14 mouse cellular contexts compared by ENCODE assay signal in the genomic region with DNA sequence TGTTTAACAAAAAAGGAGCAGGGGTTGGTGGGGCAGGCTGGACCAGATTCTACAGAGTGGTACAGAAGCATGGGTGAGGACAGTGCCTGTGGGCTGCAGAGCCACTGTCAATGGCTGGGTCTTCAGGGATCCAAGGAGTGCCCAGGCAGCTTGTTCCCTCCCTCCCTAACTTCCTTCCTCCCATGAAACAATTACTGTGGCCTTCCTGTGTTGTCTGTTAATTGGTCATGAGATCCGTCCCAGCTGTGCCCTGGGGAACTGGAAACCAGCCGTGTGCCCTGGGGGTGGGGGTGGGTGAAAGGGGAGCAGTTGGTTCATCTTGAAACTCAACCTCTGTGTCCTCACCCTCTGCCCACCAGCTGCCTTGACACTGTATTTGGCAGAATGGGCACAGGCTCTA.
DNase-seq lines count a peak whose midpoint lies in the region; ATAC-seq and TF ChIP-seq lines count a peak whose summit lies in the region.
"Had no signal": no experiment of that assay in that cellular context is flagged by ENCODE, and none has a peak within 500 bp of the region (broad histone marks: within the 10 kb centered on the region; RNA-seq: fewer than 3 reads in every experiment).

No protein-coding gene starts in this region.

- no peaks in the 10 kb centered on the region for H3K9me3 ChIP-seq in intestine, embryonic 15.5 days
- H3K9me3 ChIP-seq in intestine, postnatal 0 days (ENCODE audit: control insufficient read depth) = no peaks in the 10 kb centered on the region
- H3K9me3 ChIP-seq in hindbrain, embryonic 14.5 days (ENCODE audit: control insufficient read depth, low read length) = no peaks in the 10 kb centered on the region
- H3K9me3 ChIP-seq: forebrain, embryonic 12.5 days had no signal

- 0 out of 2 replicates have a peak, but pooled peaks have one; percentile 34 for ATAC-seq in intestine, embryonic 15.5 days
- no peak for ATAC-seq in intestine, postnatal 0 days
- peak; percentile 96 for ATAC-seq in granulocyte monocyte progenitor cell, adult 5-6 weeks (replicated peaks; ENCODE audit: poor library complexity, severe bottlenecking)
- ATAC-seq in hindbrain, embryonic 14.5 days (ENCODE audit: low FRiP score) = no peak

- H3K4me3 ChIP-seq in intestine, embryonic 15.5 days (replicated peaks) = no peak overlapping the region
- no peak overlapping the region for H3K4me3 ChIP-seq in intestine, postnatal 0 days (ENCODE audit: low read depth, low read length)
- H3K4me3 ChIP-seq in hindbrain, embryonic 14.5 days (replicated peaks; ENCODE audit: low read length) = no peak overlapping the region
- H3K4me3 ChIP-seq: forebrain, embryonic 12.5 days had no signal

- no peaks in the 10 kb centered on the region for H3K4me1 ChIP-seq in intestine, embryonic 15.5 days (replicated peaks)
- H3K4me1 ChIP-seq in intestine, postnatal 0 days (replicated peaks; ENCODE audit: control insufficient read depth, insufficient read depth, low read length) = no peaks in the 10 kb centered on the region
- no peaks in the 10 kb centered on the region for H3K4me1 ChIP-seq in hindbrain, embryonic 14.5 days (replicated peaks; ENCODE audit: control insufficient read depth, insufficient read depth, low read length)
- H3K4me1 ChIP-seq: forebrain, embryonic 12.5 days had no signal

- H3K36me3 ChIP-seq in intestine, embryonic 15.5 days = no peaks in the 10 kb centered on the region
- H3K36me3 ChIP-seq in intestine, postnatal 0 days (ENCODE audit: control insufficient read depth, insufficient read depth) = no peaks in the 10 kb centered on the region
- no peaks in the 10 kb centered on the region for H3K36me3 ChIP-seq in hindbrain, embryonic 14.5 days (replicated peaks; ENCODE audit: control insufficient read depth, insufficient read depth)
- H3K36me3 ChIP-seq: forebrain, embryonic 12.5 days; G1E had no signal

- H3K9ac ChIP-seq in intestine, embryonic 15.5 days = no peak overlapping the region
- no peak overlapping the region for H3K9ac ChIP-seq in intestine, postnatal 0 days (ENCODE audit: low read depth, low read length)
- no peak overlapping the region for H3K9ac ChIP-seq in hindbrain, embryonic 14.5 days
- H3K9ac ChIP-seq: forebrain, embryonic 12.5 days had no signal

- peak; percentile 42 for DNase-seq in Muller cell, postnatal 12 days (ENCODE audit: inconsistent ontology term)
- DNase-seq in lung, postnatal 25 days (ENCODE audit: low spot score) = peak; percentile 77
- DNase-seq in layer of hippocampus, adult 9-10 months (ENCODE audit: low spot score) = no peak
- DNase-seq in layer of hippocampus, postnatal 36 days = no peak
- DNase-seq in hindbrain, embryonic 14.5 days (ENCODE audit: low spot score) = no peak
- DNase-seq: adrenal gland, adult 8-10 months; cerebellum, postnatal 25 days; right cerebral cortex, postnatal 25 days; thymus, postnatal 25 days had no signal

- 59% methylated on average over 2 of the region's 2 CpGs for WGBS in intestine, embryonic 15.5 days
- WGBS in intestine, postnatal 0 days = 47% methylated on average over 2 of the region's 2 CpGs
- 45% methylated on average over 2 of the region's 2 CpGs for WGBS in hindbrain, embryonic 14.5 days

- no peak overlapping the region for H3K4me2 ChIP-seq in intestine, embryonic 15.5 days (replicated peaks)
- no peak overlapping the region for H3K4me2 ChIP-seq in intestine, postnatal 0 days (replicated peaks; ENCODE audit: low read depth)
- H3K4me2 ChIP-seq in hindbrain, embryonic 14.5 days (replicated peaks) = no peak overlapping the region
- H3K4me2 ChIP-seq: forebrain, embryonic 12.5 days had no signal

- no peak for TF ChIP-seq CTCF in intestine, postnatal 0 days (IDR thresholded peaks at IDR 0.05; ENCODE audit: low read depth)

- H3K27ac ChIP-seq in intestine, embryonic 15.5 days = no peak overlapping the region
- H3K27ac ChIP-seq in intestine, postnatal 0 days (ENCODE audit: low read depth, low read length) = no peak overlapping the region
- no peak overlapping the region for H3K27ac ChIP-seq in hindbrain, embryonic 14.5 days
- H3K27ac ChIP-seq: forebrain, embryonic 12.5 days had no signal

- H3K27me3 ChIP-seq in intestine, embryonic 15.5 days (replicated peaks) = no peaks in the 10 kb centered on the region
- H3K27me3 ChIP-seq in intestine, postnatal 0 days (replicated peaks; ENCODE audit: control insufficient read depth, insufficient read depth, low read length) = no peaks in the 10 kb centered on the region
- no peaks in the 10 kb centered on the region for H3K27me3 ChIP-seq in hindbrain, embryonic 14.5 days (ENCODE audit: control insufficient read depth, insufficient read depth, low read length)
- H3K27me3 ChIP-seq: forebrain, embryonic 12.5 days had no signal

Comparison
In these comparisons a context has a peak if more than half of its experiments do, and no peak if none do; other contexts are left out.
1. ATAC-seq: peak in intestine, embryonic 15.5 days (single experiment) and granulocyte monocyte progenitor cell, adult 5-6 weeks (single experiment); none in intestine, postnatal 0 days (single experiment) and hindbrain, embryonic 14.5 days (single experiment).
2. DNase-seq: peak in Muller cell, postnatal 12 days (single experiment) and lung, postnatal 25 days (single experiment); none in layer of hippocampus, adult 9-10 months (single experiment), layer of hippocampus, postnatal 36 days (0 of 2) and hindbrain, embryonic 14.5 days (single experiment).